Mouse (Mus musculus) fat pad, adult 2 months (tissue): ENCODE results near the gene Rbfox3.

Source experiments
- DNase-seq: peaks from one replicate; pipeline ENCODE4 v3.0.0-alpha.2; 2011; ENCODE audit warnings: low read depth, low spot score; ENCODE audit errors: extremely low read depth

Rbfox3 gene

DNA sequence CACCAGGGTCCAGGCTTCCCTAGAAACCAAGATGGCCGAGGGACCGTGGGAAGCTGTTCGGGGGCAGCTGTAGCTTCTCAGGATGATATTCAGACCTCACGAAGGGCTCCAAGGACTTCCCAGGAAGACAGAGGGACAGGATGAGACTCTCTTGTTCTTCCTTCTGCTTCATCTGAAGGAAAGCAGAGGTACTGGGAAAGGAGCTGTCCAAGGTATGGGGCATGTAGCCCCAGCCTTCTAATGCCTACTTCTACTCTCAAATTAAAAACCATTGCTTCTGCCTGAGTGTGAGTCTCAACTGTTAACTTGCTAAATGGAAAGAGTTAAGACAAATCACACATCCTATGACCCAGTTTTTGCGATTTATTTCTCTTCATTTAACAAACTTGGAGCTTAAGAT is 355.8 kb downstream of the Rbfox3 start:
- DNase-seq = no peak

GRCm38 (mm10) chr11:118554542-118554941 is 356.9 kb downstream of the Rbfox3 start:
- no peak for DNase-seq

- no peak for DNase-seq
Observed at GRCm38 (mm10) chr11:118553926-118554325, 357.5 kb downstream of the Rbfox3 start.

DNA sequence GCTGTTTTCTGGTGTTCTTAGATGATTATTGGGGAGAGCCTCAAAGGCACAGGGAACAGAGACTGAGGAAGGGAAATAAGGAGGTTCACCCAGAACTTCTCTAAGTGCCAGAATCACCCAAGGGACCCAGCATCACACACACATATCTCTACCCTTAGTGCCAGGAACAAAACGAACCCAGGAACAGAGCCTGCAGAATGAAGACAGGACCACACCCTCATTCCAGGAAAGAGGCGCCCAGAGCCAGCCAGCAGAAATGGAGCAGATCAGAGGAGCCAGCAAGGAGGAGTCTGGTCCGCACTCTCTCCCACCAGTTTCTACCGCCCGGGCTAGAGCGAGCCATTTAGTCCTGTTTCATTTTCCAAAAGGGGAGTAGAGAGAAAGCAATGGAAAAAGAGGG is 358.4 kb downstream of the Rbfox3 start:
- no peak for DNase-seq

DNA sequence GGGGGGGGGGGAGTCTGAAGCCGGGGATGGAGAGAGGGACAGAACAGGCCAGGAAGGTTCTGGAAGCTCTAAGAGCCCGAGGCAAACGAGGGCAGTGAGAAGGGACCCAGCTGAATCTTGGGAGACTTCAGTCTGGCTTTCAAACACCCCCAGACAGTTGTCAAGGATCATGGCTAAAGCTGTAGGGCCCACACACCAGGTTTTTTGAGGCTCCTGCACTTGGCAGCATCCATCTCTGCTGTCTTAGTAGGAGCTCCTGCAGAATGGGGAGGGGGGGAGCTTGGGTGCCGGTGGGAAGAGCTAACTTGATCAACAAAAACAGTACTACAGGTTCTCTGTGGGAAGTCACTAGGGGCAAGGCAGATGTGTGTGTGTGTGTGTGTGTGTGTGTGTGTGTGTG is 358.9 kb downstream of the Rbfox3 start:
- DNase-seq = no peak

GRCm38 (mm10) chr11:118551705-118552104 is 359.7 kb downstream of the Rbfox3 start:
- DNase-seq = no peak

GRCm38 (mm10) chr11:118550773-118551520 is 360.4 kb downstream of the Rbfox3 start:
- no peak for DNase-seq

- DNase-seq = no peak
Observed at GRCm38 (mm10) chr11:118548242-118548641, 363.2 kb downstream of the Rbfox3 start.

- DNase-seq = no peak
Observed at GRCm38 (mm10) chr11:118546269-118546668, 365.1 kb downstream of the Rbfox3 start.

- no peak for DNase-seq
Observed at GRCm38 (mm10) chr11:118545690-118546089, 365.7 kb downstream of the Rbfox3 start.

- DNase-seq = no peak
Observed at GRCm38 (mm10) chr11:118544564-118544963, 366.8 kb downstream of the Rbfox3 start.

GRCm38 (mm10) chr11:118542906-118543305 is 368.5 kb downstream of the Rbfox3 start:
- no peak for DNase-seq

- peak; percentile 10 for DNase-seq
Observed at GRCm38 (mm10) chr11:118540411-118541026, 370.9 kb downstream of the Rbfox3 start.

DNA sequence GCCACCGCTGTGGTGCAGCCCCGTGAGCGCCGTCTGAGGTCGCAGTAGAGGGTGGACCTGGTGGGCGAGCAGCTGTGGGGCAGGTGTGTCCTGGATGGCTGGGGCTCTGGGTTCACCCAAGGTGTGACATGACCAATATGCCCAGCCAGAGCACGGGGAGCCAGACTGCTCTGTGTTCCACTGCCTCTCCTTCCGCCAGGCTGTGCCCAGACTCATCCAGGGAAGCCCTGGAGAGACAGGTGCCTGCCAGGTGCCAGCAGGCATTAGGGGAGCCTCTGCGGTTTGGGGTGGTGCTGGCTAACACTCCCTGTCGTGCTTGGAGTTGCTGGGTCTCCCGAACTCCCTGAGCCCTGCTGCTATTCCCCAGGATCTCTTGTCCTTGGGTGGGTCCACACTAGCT is 373.4 kb downstream of the Rbfox3 start:
- no peak for DNase-seq

GRCm38 (mm10) chr11:118534382-118535092 is 376.9 kb downstream of the Rbfox3 start:
- no peak for DNase-seq

GRCm38 (mm10) chr11:118530313-118530712 is 381.1 kb downstream of the Rbfox3 start:
- DNase-seq = no peak

GRCm38 (mm10) chr11:118528761-118529160 is 382.6 kb downstream of the Rbfox3 start:
- no peak for DNase-seq

GRCm38 (mm10) chr11:118525059-118525458 is 386.3 kb downstream of the Rbfox3 start:
- DNase-seq = no peak

DNA sequence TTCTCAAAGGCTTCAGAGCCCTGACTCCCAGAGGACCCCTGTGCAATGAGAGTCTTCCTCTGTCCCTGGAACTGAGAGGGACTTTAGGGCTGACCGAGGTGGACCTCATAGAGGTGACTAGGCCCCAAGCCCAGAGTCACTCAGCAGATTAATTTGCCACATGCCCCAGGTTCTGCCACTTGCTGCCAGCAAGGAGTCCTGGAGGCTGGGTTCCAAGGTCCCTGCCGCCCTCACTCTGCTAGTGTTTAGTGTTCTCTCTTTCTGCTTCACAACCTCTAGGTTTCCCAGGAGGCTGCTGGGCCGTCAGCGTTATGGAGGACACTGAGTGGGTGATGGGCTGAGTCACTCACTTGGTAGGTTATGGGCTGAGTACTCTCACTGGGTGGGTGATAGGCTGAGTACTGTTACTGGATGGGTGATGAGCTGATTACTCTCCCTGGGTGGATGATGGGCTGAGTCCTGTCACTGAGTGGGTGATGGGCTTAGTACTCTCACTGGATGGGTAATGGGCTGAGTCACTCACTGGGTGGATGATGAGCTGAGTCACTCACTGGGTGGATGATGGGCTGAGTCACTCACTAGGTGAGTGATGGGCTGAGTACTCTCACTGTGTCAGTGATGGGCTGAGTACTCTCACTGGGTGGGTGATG is 387.8 kb downstream of the Rbfox3 start:
- no peak for DNase-seq

- no peak for DNase-seq
Observed at GRCm38 (mm10) chr11:118520932-118521331, 390.5 kb downstream of the Rbfox3 start.

- no peak for DNase-seq
Observed at GRCm38 (mm10) chr11:118520251-118520650, 391.1 kb downstream of the Rbfox3 start.
